Mouse (Mus musculus): ENCODE measurements around the gene Anxa4.

Anxa4 gene

GRCm38 (mm10) chr6:86749817-86750216, 43.6 kb downstream of the Anxa4 start:
- no peak for DNase-seq

DNA sequence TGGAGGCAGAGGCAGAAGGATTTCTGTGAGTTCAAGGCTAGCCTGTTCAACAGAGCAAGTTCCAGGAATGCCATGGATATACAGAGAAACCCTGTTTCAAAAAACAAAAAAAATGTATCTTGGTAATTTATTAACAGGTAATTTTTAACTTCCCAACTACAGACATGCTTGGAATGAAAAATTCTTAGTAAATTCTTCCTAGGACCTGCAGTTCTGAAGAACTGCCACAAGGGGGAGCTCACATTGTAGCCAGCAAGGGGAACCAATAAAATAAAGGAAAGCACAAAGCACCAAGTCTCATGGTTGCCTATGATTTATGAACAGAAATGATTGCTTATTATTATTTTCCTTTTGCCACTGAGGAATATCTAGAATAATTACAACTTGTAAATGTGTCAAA, 46.2 kb downstream of the Anxa4 start:
- DNase-seq = peak; percentile 28

GRCm38 (mm10) chr6:86740652-86741051, 52.7 kb downstream of the Anxa4 start:
- DNase-seq = no peak

- DNase-seq = no peak
Measured at GRCm38 (mm10) chr6:86736830-86737229, 56.6 kb downstream of the Anxa4 start.

- DNase-seq = no peak
Measured at GRCm38 (mm10) chr6:86736313-86736712, 57.1 kb downstream of the Anxa4 start.

GRCm38 (mm10) chr6:86733183-86733876, 60.1 kb downstream of the Anxa4 start, which contains the start of gene Gmcl1:
Gene Gmcl1 (minus strand): TSS chr6:86733383.
- peak; percentile 93 for DNase-seq

GRCm38 (mm10) chr6:86732276-86733173, 60.9 kb downstream of the Anxa4 start:
- DNase-seq = peak; percentile 9

DNA sequence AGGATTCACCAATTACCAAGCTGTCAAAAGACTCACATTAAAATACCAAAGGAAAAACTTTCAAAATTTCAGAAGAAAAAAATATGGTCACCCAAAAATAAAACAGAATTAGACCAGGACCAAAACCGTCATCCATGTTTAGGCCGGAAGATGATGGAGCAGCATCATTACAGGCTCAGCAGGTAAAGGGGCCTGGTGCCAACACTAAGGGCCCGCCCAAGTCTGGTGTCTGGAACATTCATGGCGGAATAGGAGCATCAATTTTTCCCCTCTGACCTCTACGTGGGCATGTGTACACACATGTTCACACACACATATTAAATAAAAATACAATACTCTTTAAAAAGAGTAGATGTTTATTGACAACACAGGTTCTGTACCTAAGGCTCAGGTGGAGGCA, 64.7 kb downstream of the Anxa4 start:
- no peak for DNase-seq

- DNase-seq = no peak
Measured at GRCm38 (mm10) chr6:86721977-86722376, 71.4 kb downstream of the Anxa4 start.

GRCm38 (mm10) chr6:86708072-86708774, 85.2 kb downstream of the Anxa4 start:
- no peak for DNase-seq

GRCm38 (mm10) chr6:86702577-86702976, 90.8 kb downstream of the Anxa4 start:
- no peak for DNase-seq

GRCm38 (mm10) chr6:86697903-86698302, 95.5 kb downstream of the Anxa4 start:
- DNase-seq = no peak

GRCm38 (mm10) chr6:86696213-86696612, 97.2 kb downstream of the Anxa4 start:
- no peak for DNase-seq

- DNase-seq = no peak
Measured at GRCm38 (mm10) chr6:86694465-86694864, 98.9 kb downstream of the Anxa4 start.

DNA sequence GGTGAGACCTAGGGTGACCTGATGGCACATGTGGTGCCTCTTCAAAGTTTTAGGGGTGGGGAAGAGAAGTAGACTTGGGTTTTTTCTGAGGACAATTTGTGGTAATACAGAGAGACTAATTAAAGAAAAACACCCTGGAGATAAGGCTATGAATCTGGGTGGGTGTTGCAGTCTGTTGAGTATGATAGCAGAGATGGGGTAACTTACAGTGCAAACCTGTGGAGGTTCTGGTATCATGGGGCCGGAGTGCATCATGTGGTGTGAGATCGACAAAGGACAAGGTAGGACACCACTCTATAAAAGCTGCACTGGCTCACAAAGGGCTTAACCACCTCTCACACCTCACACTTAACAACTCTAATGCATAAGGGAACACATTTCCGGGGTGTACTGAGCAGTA, 103.7 kb downstream of the Anxa4 start:
- DNase-seq = no peak

DNA sequence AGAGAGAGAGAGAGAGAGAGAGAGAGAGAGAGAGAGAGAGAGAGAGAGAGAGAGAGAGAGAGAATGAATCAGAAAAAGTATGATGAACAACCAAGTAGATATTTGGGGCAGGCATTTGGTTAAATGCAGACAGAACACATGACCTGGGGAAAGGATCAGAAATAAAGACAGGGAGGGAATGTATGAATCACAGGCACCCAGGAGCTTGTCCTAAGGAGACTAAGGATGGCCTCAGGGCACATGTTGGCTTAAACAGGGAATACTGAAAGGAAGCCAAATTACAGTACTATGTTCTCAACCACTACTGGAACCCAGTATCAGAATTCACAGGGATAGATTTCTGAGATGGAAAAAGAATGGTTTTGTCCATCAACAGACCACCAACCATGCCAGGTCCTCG, 106.4 kb downstream of the Anxa4 start:
- DNase-seq = no peak

Data from right cerebral cortex, postnatal 25 days (tissue).